Mouse (Mus musculus): Measurements from ENCODE around the gene Nle1. TPM values are rescaled to one million over a fixed set of nuclear protein-coding genes. Genes with fewer than 3 reads are reported as not detected.
A peak's percentile ranks its signal among the peaks of the same experiment; 100 is the strongest.

Gene Nle1
- polyA plus RNA-seq, 1 experiment from 2014 or later: 27.3 TPM

GRCm38 (mm10) chr11:82908608-82908989, 388 bp upstream of the Nle1 start:
- no peak for ATAC-seq (ENCODE audit: low FRiP score)
- WGBS: 58% methylated on average over 10 of the region's 10 CpGs
- Histone ChIP-seq H3K4me2 (peak overlapping the region; percentile 78), H3K4me1 (replicated peaks) (peaks cover 12% of the 10 kb centered on the region), H3K4me3 (peak overlapping the region; percentile 77), H3K9ac (peak overlapping the region; percentile 84; the same call in 1 of the 2 replicates), H3K27ac (no peak overlapping the region), H3K9me3 (no peaks in the 10 kb centered on the region), H3K27me3 (peaks cover 17% of the 10 kb centered on the region), H3K36me3 (peaks cover 27% of the 10 kb centered on the region)

GRCm38 (mm10) chr11:82905816-82906215, 2.4 kb downstream of the Nle1 start:
- Histone ChIP-seq H3K9ac (no peak overlapping the region), H3K36me3 (peaks cover 55% of the 10 kb centered on the region)

GRCm38 (mm10) chr11:82904952-82905351, 3.3 kb downstream of the Nle1 start:
- H3K4me3 ChIP-seq: no peak overlapping the region
- ATAC-seq (ENCODE audit: low FRiP score): no peak
- no peaks in the 10 kb centered on the region for H3K9me3 ChIP-seq
- H3K36me3 ChIP-seq: peaks cover 63% of the 10 kb centered on the region
- no peak overlapping the region for H3K9ac ChIP-seq
- peaks cover 12% of the 10 kb centered on the region for H3K4me1 ChIP-seq (replicated peaks)
- WGBS: 70% methylated on average over 8 of the region's 8 CpGs
- H3K27ac ChIP-seq: no peak overlapping the region
- H3K27me3 ChIP-seq: 0 out of 2 replicates have a peak, but pooled peaks cover 4% of the 10 kb centered on the region
- no peak overlapping the region for H3K4me2 ChIP-seq

More at GRCm38 (mm10) chr11:82905816-82906215, 2.4 kb downstream of the Nle1 start:
- H3K4me2 ChIP-seq: no peak overlapping the region
- H3K27me3 ChIP-seq: peaks cover 6% of the 10 kb centered on the region
- 95% methylated on average over 5 of the region's 5 CpGs for WGBS
- H3K4me3 ChIP-seq: no peak overlapping the region
- ATAC-seq (ENCODE audit: low FRiP score): no peak
- H3K27ac ChIP-seq: no peak overlapping the region
- peaks cover 12% of the 10 kb centered on the region for H3K4me1 ChIP-seq (replicated peaks)
- H3K9me3 ChIP-seq: no peaks in the 10 kb centered on the region

- Histone ChIP-seq H3K27me3 (no peaks in the 10 kb centered on the region), H3K36me3 (peaks cover 91% of the 10 kb centered on the region), H3K4me2 (no peak overlapping the region), H3K9ac (no peak overlapping the region), H3K9me3 (no peaks in the 10 kb centered on the region), H3K27ac (no peak overlapping the region), H3K4me1 (replicated peaks) (peaks cover 2% of the 10 kb centered on the region; the same call in 1 of the 2 replicates), H3K4me3 (no peak overlapping the region)
- 93% methylated on average over 20 of the region's 20 CpGs for WGBS
- no peak for ATAC-seq (ENCODE audit: low FRiP score)
These were observed 6.5 kb downstream of the Nle1 start for GRCm38 (mm10) chr11:82901606-82902310.

- Histone ChIP-seq H3K4me2 (no peak overlapping the region), H3K36me3 (peaks cover 75% of the 10 kb centered on the region), H3K27ac (no peak overlapping the region), H3K4me3 (no peak overlapping the region), H3K27me3 (no peaks in the 10 kb centered on the region), H3K9me3 (no peaks in the 10 kb centered on the region), H3K9ac (no peak overlapping the region), H3K4me1 (replicated peaks) (no peaks in the 10 kb centered on the region)
- ATAC-seq (ENCODE audit: low FRiP score): no peak
- WGBS: 97% methylated on average over 5 of the region's 5 CpGs
These were observed 8.5 kb downstream of the Nle1 start for GRCm38 (mm10) chr11:82899720-82900119.

GRCm38 (mm10) chr11:82897478-82897877, 10.7 kb downstream of the Nle1 start:
- Histone ChIP-seq H3K9ac (no peak overlapping the region), H3K36me3 (peaks cover 53% of the 10 kb centered on the region), H3K4me2 (no peak overlapping the region), H3K4me3 (no peak overlapping the region), H3K9me3 (no peaks in the 10 kb centered on the region), H3K27ac (no peak overlapping the region), H3K4me1 (replicated peaks) (no peaks in the 10 kb centered on the region), H3K27me3 (0 out of 2 replicates have a peak, but pooled peaks cover 5% of the 10 kb centered on the region)
- 87% methylated on average over 10 of the region's 10 CpGs for WGBS
- ATAC-seq (ENCODE audit: low FRiP score): no peak

GRCm38 (mm10) chr11:82891936-82892335, 16.3 kb downstream of the Nle1 start, which contains the start of gene Fndc8:
Fndc8 (plus strand) TSS chr11:82892124.
- Histone ChIP-seq H3K9me3 (no peaks in the 10 kb centered on the region), H3K4me1 (replicated peaks) (peaks cover 22% of the 10 kb centered on the region), H3K4me3 (no peak within 1 kb of the TSS), H3K9ac (0 out of 2 replicates have a peak within 1 kb of the TSS, but pooled peaks have one; percentile 20), H3K27ac (no peak within 1 kb of the TSS), H3K36me3 (no peaks in the 10 kb centered on the region), H3K27me3 (peaks cover 22% of the 10 kb centered on the region; the same call in 1 of the 2 replicates), H3K4me2 (no peak within 1 kb of the TSS)
- ATAC-seq (ENCODE audit: low FRiP score): no peak
- WGBS: 70% methylated on average over 7 of the region's 7 CpGs

GRCm38 (mm10) chr11:82890342-82890762, 17.9 kb downstream of the Nle1 start, which contains the start of gene Rad51d:
Rad51d (minus strand) TSS chr11:82890614.
- Histone ChIP-seq H3K4me1 (replicated peaks) (peaks cover 22% of the 10 kb centered on the region), H3K9me3 (no peaks in the 10 kb centered on the region), H3K27me3 (peaks cover 22% of the 10 kb centered on the region; the same call in 1 of the 2 replicates), H3K36me3 (no peaks in the 10 kb centered on the region), H3K9ac (peak within 1 kb of the TSS; percentile 82), H3K27ac (peak within 1 kb of the TSS; percentile 73), H3K4me2 (peak within 1 kb of the TSS; percentile 91), H3K4me3 (peak within 1 kb of the TSS; percentile 63)
- peak; percentile 92 for ATAC-seq (ENCODE audit: low FRiP score)
- under 1% methylated on average over 25 of the region's 26 CpGs for WGBS

GRCm38 (mm10) chr11:82889524-82890341, 18.5 kb downstream of the Nle1 start:
- peak overlapping the region; percentile 82 for H3K9ac ChIP-seq
- peak overlapping the region; percentile 91 for H3K4me2 ChIP-seq
- ATAC-seq (ENCODE audit: low FRiP score): peak; percentile 63
- no peaks in the 10 kb centered on the region for H3K9me3 ChIP-seq
- peaks cover 22% of the 10 kb centered on the region; the same call in 1 of the 2 replicates for H3K27me3 ChIP-seq
- H3K4me1 ChIP-seq (replicated peaks): peaks cover 22% of the 10 kb centered on the region
- peak overlapping the region; percentile 73 for H3K27ac ChIP-seq
- no peaks in the 10 kb centered on the region for H3K36me3 ChIP-seq
- H3K4me3 ChIP-seq: peak overlapping the region; percentile 63
- WGBS: 7% methylated on average over 29 of the region's 31 CpGs

GRCm38 (mm10) chr11:82888491-82888946, 19.7 kb downstream of the Nle1 start:
- Histone ChIP-seq H3K9ac (peak overlapping the region; percentile 82; the same call in 1 of the 2 replicates), H3K9me3 (no peaks in the 10 kb centered on the region), H3K4me2 (peak overlapping the region; percentile 91), H3K36me3 (no peaks in the 10 kb centered on the region), H3K4me3 (no peak overlapping the region), H3K27me3 (peaks cover 22% of the 10 kb centered on the region; the same call in 1 of the 2 replicates), H3K27ac (no peak overlapping the region), H3K4me1 (replicated peaks) (peaks cover 22% of the 10 kb centered on the region)
- no peak for ATAC-seq (ENCODE audit: low FRiP score)
- WGBS: 40% methylated on average over 10 of the region's 10 CpGs

GRCm38 (mm10) chr11:82886559-82886958, 21.7 kb downstream of the Nle1 start:
- ATAC-seq (ENCODE audit: low FRiP score): no peak

GRCm38 (mm10) chr11:82883180-82883579, 25.0 kb downstream of the Nle1 start:
- Histone ChIP-seq H3K4me2 (no peak overlapping the region), H3K27me3 (no peaks in the 10 kb centered on the region), H3K4me3 (no peak overlapping the region), H3K9me3 (no peaks in the 10 kb centered on the region), H3K27ac (no peak overlapping the region), H3K4me1 (replicated peaks) (peaks cover 2% of the 10 kb centered on the region), H3K36me3 (peaks cover 27% of the 10 kb centered on the region), H3K9ac (no peak overlapping the region)
- no peak for ATAC-seq (ENCODE audit: low FRiP score)
- 70% methylated on average over 8 of the region's 8 CpGs for WGBS

More at GRCm38 (mm10) chr11:82886559-82886958, 21.7 kb downstream of the Nle1 start:
- peaks cover 22% of the 10 kb centered on the region for H3K4me1 ChIP-seq (replicated peaks)
- WGBS: 87% methylated on average over 3 of the region's 3 CpGs
- H3K4me3 ChIP-seq: no peak overlapping the region
- H3K9me3 ChIP-seq: no peaks in the 10 kb centered on the region
- no peak overlapping the region for H3K27ac ChIP-seq
- H3K9ac ChIP-seq: no peak overlapping the region
- no peak overlapping the region for H3K4me2 ChIP-seq
- peaks cover 8% of the 10 kb centered on the region for H3K36me3 ChIP-seq
- peaks cover 8% of the 10 kb centered on the region; the same call in 1 of the 2 replicates for H3K27me3 ChIP-seq

Measured in hindbrain, embryonic 13.5 days (tissue).